8 mouse cellular contexts compared by ENCODE assay signal in the genomic region with DNA sequence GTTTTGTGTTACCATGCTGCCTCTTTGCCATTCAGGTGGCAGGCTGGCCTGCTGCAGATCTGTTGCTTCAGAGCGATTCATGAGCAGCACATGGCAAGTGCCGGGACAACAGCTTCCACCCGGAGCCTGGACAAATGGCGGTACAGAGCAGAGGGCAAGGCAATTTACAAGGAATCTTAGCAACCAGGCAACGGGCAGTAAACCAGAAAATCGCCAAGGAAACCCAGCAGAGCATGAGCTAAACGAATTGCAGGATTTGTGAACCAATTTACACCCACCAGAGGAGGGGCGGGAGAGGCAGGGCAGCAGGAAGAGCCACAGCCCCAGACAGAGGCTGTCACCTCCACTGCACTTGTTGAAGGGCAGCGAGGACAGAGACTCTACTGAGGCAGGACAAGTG.
DNase-seq lines count a peak whose midpoint lies in the region.

No protein-coding gene starts in this region.

- intact Hi-C loops in left cerebral cortex, postnatal 10 days (cut with DNase I) = no loop called here

- peak; percentile 11 for DNase-seq in lung, postnatal 10 days
- DNase-seq in lung, postnatal 36 days = no peak
- peak; percentile 55 for DNase-seq in kidney, adult 9 months
- DNase-seq in left cerebral cortex, postnatal 10 days (ENCODE audit: extremely low spot score in 1 of 2, low spot score in 2 of 2) = peak; percentile 48 to 62
- peak; percentile 76 to 84 for DNase-seq in right cerebral cortex, postnatal 10 days (ENCODE audit: low spot score in 2 of 2)
- DNase-seq in spleen, postnatal 4 days (ENCODE audit: low spot score in 2 of 2) = no peak
- DNase-seq in urinary bladder, postnatal 25 days (ENCODE audit: low spot score) = no peak
- no peak for DNase-seq in spleen, adult 12 weeks (ENCODE audit: low spot score)

Comparison
In these comparisons a context has a peak if more than half of its experiments do, and no peak if none do; other contexts are left out.
1. DNase-seq: peak in lung, postnatal 10 days (single experiment), kidney, adult 9 months (single experiment), left cerebral cortex, postnatal 10 days (2 of 2) and right cerebral cortex, postnatal 10 days (2 of 2); none in lung, postnatal 36 days (single experiment), spleen, postnatal 4 days (0 of 2), urinary bladder, postnatal 25 days (single experiment) and spleen, adult 12 weeks (single experiment).